Mouse (Mus musculus) hindbrain, embryonic 15.5 days (tissue): ENCODE data around the gene Capza2. TPM values are rescaled to one million over a fixed set of nuclear protein-coding genes. Genes with fewer than 3 reads are reported as not detected.
A peak's percentile ranks its signal among the peaks of the same experiment; 100 is the strongest.

Experiments
- ATAC-seq: fragments of 200-750 bp; cut with Nextera tagmentation; 2 replicates; pipeline ENCODE4 v1.8.0; 2017; ENCODE audit warnings: low read depth, moderate number of reproducible peaks, moderate TSS enrichment; ENCODE audit not compliant: low FRiP score
- H3K27ac ChIP-seq: fragments of 300-500 bp; sonication (generic); replicated peaks from 2 replicates; pipeline ENCODE4 v1.5.1; 2015; ENCODE audit warnings: mild to moderate bottlenecking, inconsistent platforms
- H3K27me3 ChIP-seq: fragments of 300-500 bp; sonication (generic); 2 replicates; pipeline ENCODE4 v1.6.1; 2015; ENCODE audit warnings: control low read depth, inconsistent platforms
- H3K36me3 ChIP-seq: fragments of 300-500 bp; sonication (generic); 2 replicates; pipeline ENCODE4 v1.6.1; 2015; ENCODE audit warnings: control low read depth, inconsistent platforms
- H3K4me1 ChIP-seq: fragments of 300-500 bp; sonication (generic); replicated peaks from 2 replicates; pipeline ENCODE4 v1.6.1; 2015; ENCODE audit warnings: control low read depth, inconsistent platforms
- H3K4me2 ChIP-seq: fragments of 300-500 bp; sonication (generic); 2 replicates; pipeline ENCODE4 v1.6.1; 2015; ENCODE audit warnings: moderate library complexity, mild to moderate bottlenecking, inconsistent platforms
- H3K4me3 ChIP-seq: fragments of 300-500 bp; sonication (generic); 2 replicates; pipeline ENCODE4 v1.5.1; 2015; ENCODE audit warnings: mild to moderate bottlenecking, inconsistent platforms
- H3K9ac ChIP-seq: fragments of 300-500 bp; sonication (generic); 2 replicates; pipeline ENCODE4 v1.6.1; 2015; ENCODE audit warnings: inconsistent platforms
- H3K9me3 ChIP-seq: fragments of 300-500 bp; sonication (generic); 2 replicates; pipeline ENCODE4 v1.6.1; 2016; ENCODE audit warnings: control low read depth, inconsistent platforms
- WGBS: fragments of 180-500 bp; shearing (Covaris S2); methylation state at CpG from one replicate; pipeline ENCODE4 v1.1.7; 2015; 5-methylcytosine and 5-hydroxymethylcytosine counted together
- polyA plus RNA-seq: library from polyadenylated mRNA; unstranded; fragments of >200 nt; fragmentation: Nextera tagmentation; extraction: Ambion mirVana; gene quantifications from 2 replicates; pipeline ENCODE4 v1.2.1, GENCODE M21; 2015

Capza2 gene
- polyA plus RNA-seq, 1 experiment from 2014 or later: 236 TPM

DNA sequence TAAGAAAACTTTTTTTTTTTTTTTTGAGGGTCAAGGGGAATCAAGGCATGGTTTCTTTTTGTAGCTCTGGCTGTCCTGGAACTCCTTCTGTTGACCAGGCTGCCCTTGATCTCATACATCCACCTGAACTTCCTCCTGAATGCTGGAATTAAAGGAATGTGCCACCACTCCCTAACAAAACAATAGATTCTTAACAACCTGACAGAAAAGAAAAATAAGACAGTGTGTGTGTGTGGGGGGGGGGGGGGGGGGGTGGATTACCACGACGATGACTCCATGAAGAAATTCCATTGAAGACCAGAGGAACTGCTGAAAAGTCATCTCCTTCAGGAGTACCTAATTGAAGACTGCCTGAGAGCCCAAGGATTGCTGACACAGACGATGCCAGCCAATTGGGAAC is 14.6 kb upstream of the Capza2 start:
- 58% methylated on average over 3 of the region's 3 CpGs for WGBS
- no peaks in the 10 kb centered on the region for H3K9me3 ChIP-seq
- no peaks in the 10 kb centered on the region for H3K4me1 ChIP-seq
- H3K4me3 ChIP-seq: no peak overlapping the region
- no peaks in the 10 kb centered on the region for H3K36me3 ChIP-seq
- no peak overlapping the region for H3K9ac ChIP-seq
- no peak overlapping the region for H3K27ac ChIP-seq
- H3K27me3 ChIP-seq: no peaks in the 10 kb centered on the region
- ATAC-seq: no peak
- H3K4me2 ChIP-seq: no peak overlapping the region

DNA sequence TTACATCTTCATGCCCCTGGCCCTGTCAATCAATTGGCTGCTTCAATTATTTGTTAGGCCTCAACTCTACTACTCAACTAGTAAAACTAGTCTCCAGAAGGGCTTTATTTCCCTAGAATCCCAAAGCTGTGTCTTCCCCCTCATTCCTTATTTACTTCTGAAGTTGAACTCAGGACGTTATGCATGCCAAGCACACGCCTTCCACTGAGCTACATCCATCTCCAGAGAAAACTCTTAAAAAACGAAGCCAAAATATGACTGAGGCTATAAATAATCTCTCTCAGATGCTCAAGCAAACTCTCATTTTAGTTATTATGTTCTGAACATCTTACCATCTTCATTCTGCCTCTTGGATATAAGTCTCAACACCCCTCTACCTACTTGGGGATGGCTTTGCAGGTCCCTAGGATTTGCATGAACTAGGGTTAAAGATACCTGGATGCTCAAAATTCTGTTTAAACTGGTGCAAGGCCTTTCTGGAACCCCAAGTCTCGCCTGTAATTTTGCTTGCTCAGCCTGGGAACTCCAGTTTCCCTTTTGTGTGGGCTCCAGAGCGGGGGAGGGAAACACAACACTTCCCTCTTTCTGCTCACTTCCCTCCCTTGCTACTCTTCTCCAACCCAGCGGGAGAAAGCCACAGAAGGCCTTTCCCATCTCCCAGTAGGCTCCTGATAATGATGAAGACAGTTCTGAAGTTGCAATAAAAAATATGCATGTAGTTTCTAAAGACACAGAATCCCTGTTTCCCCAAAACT is 7.2 kb upstream of the Capza2 start:
- Histone ChIP-seq H3K4me3 (no peak overlapping the region), H3K4me1 (no peaks in the 10 kb centered on the region), H3K36me3 (no peaks in the 10 kb centered on the region), H3K4me2 (no peak overlapping the region), H3K9me3 (no peaks in the 10 kb centered on the region), H3K27ac (no peak overlapping the region), H3K9ac (no peak overlapping the region), H3K27me3 (no peaks in the 10 kb centered on the region)
- WGBS: 57% methylated on average over 6 of the region's 6 CpGs
- ATAC-seq: no peak

DNA sequence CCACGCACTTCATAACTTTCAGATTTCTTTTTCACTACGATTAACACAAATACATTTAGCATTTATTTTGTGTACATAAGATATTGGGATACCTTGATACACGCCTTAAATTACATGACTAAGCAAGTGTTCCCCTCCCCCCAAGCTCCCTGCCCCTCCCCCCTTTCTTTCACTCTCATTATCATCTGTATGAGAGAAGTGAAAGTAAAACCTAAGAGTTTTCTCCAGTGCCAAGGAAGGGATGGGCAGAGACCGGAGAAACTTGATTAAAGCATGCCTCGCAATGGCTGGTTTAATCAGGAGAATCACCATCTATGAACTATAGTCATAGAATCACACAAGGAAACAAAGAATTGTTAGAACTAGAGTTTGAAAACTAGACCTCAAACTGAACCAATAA is 6.3 kb upstream of the Capza2 start:
- ATAC-seq: no peak
- no peaks in the 10 kb centered on the region for H3K4me1 ChIP-seq
- no peaks in the 10 kb centered on the region for H3K36me3 ChIP-seq
- H3K27me3 ChIP-seq: no peaks in the 10 kb centered on the region
- no peak overlapping the region for H3K9ac ChIP-seq
- 67% methylated on average over 5 of the region's 5 CpGs for WGBS
- H3K27ac ChIP-seq: no peak overlapping the region
- H3K4me2 ChIP-seq: no peak overlapping the region
- H3K4me3 ChIP-seq: no peak overlapping the region
- no peaks in the 10 kb centered on the region for H3K9me3 ChIP-seq

DNA sequence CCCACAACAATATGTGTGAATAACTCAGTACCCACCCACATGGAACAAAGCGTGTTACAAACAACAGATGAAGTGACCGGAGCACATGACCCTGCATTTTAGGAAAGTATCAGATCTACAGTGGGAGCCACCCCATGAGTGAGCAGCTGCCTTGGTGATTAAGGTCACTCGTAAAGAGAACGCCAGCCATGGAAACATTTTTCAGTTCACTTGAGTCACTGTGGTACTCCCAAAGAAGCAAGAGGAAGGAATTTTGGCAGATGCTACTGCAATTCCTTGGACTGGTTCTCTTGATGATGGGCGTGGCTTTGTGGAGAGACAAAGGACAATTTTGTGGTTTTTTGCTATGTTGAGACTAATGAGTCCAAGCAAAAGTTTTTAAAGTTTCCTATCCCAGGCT is 4.4 kb upstream of the Capza2 start:
- no peaks in the 10 kb centered on the region for H3K27me3 ChIP-seq
- no peak overlapping the region for H3K9ac ChIP-seq
- H3K27ac ChIP-seq: no peak overlapping the region
- ATAC-seq: 0 out of 2 replicates have a peak, but pooled peaks have one; percentile 16
- H3K4me2 ChIP-seq: no peak overlapping the region
- no peaks in the 10 kb centered on the region for H3K4me1 ChIP-seq
- H3K9me3 ChIP-seq: no peaks in the 10 kb centered on the region
- WGBS: 74% methylated on average over 5 of the region's 5 CpGs
- no peak overlapping the region for H3K4me3 ChIP-seq
- no peaks in the 10 kb centered on the region for H3K36me3 ChIP-seq

DNA sequence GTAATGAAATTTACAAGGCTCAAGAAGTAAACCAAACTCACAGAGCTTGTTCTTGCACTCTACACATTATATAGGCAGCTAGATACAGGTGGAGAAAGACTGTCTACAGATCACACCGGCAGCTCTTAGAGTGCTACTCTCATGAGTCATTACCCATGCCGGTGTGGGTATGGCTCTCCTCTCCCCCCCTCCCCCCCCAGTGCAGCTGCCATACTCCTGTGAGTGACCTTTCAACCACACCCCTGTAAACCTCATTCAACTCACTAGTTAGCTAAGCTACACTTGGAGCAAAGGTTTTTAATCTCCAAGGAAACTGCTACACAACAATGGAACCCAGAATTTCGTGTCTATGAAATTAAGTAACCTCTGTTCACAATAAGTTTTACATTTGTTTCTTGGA is 2.2 kb upstream of the Capza2 start:
- Histone ChIP-seq H3K27me3 (no peaks in the 10 kb centered on the region), H3K4me2 (no peak overlapping the region), H3K36me3 (no peaks in the 10 kb centered on the region), H3K9me3 (no peaks in the 10 kb centered on the region), H3K4me1 (peaks cover 8% of the 10 kb centered on the region), H3K4me3 (no peak overlapping the region), H3K27ac (no peak overlapping the region), H3K9ac (no peak overlapping the region)
- WGBS: 73% methylated on average over 3 of the region's 3 CpGs
- no peak for ATAC-seq

DNA sequence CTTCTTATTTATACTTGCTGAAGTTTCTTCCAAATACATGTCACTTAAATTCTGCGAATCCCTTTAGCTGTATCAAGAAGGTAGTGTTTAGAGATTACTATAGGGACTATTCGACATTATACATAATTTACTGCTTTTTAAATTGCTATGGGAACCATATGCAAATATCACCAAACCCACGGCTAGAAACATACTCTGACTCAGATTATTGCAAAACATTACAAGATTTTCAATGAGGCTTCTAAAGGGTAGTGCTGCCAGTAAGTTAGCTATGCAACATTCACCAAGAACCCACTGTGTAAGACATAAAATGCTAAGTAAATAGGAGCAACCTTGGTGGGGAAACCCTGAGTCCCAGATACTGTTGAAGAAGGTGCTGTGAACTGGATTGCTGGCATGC is 1.0 kb upstream of the Capza2 start:
- Histone ChIP-seq H3K36me3 (no peaks in the 10 kb centered on the region), H3K27ac (no peak overlapping the region), H3K9me3 (no peaks in the 10 kb centered on the region), H3K27me3 (no peaks in the 10 kb centered on the region), H3K4me3 (no peak overlapping the region), H3K4me2 (no peak overlapping the region), H3K4me1 (peaks cover 13% of the 10 kb centered on the region), H3K9ac (no peak overlapping the region)
- no peak for ATAC-seq
- 85% methylated on average over 3 of the region's 3 CpGs for WGBS

DNA sequence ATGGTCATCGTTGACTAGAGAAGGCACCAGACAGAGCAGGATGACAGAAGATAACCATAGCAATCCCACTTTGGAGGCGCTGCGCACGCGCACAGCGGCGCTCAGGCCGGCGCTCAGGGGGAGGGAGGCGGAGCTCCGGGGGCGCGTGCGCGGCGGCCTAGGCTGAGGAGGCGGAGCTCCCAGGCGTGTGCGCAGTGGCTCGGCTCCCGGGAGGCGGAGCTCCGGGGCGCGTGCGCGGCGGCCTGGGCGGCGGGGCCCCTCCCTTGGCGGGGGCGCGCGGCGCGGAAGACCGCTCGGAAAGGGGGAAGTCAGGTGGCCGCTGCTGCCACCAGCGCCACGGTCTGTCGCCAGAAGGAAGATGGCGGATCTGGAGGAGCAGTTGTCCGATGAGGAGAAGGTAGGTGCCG is 733 bp downstream of the Capza2 start:
- WGBS: under 1% methylated on average over 37 of the region's 45 CpGs
- no peaks in the 10 kb centered on the region for H3K36me3 ChIP-seq
- peak overlapping the region; percentile 97 for H3K27ac ChIP-seq
- H3K9me3 ChIP-seq: no peaks in the 10 kb centered on the region
- peaks cover 15% of the 10 kb centered on the region for H3K4me1 ChIP-seq
- ATAC-seq: peak; percentile 97
- H3K4me2 ChIP-seq: peak overlapping the region; percentile 59
- peak overlapping the region; percentile 93 for H3K4me3 ChIP-seq
- no peaks in the 10 kb centered on the region for H3K27me3 ChIP-seq
- peak overlapping the region; percentile 96 for H3K9ac ChIP-seq

DNA sequence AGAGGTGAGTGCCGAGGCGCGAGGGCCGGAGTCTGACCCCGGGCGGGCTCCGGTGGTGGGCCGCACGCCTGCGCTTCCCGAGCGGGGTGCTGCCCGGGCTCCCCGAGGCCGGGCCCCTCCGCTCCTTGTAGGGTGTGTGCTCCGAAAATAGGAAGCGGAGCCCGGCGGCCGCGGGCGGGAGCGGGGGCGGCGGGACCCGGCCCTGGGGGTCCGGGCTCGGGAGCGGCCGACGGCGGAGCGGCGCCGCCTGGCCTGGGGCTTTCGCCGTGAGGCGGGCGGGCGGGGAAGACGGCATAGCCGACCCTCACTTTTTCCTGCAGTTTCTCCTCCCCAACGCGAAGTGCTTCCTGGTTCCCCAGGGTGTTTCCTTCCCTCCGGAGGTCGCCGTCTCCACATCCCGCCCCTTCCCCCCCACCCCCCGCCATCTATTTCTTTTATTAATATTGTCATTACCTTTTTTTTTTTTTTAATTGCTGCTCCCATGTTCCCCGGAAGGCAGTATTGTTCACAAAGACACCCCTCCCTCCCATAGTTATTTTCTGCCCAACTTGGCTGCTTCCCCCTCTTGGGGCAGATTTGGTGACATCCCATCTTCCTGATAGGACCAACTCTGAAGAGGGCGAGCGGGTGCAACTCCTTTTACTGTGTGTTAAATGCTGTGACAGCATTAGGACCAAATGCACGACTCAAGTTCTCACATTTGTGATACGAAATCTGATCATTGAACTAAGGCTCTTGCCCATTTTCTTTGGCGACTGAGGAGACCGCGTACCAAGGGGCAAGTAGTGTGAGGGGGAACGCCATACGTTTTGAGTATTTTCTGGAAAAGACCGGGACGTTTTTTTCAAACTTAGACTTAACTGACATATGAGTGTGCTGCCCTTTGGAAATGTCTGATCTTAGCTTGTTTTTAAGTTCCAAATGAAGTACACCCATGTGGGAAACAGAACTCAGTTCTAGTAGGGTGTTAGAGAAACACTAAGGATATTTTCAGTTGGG is 1.5 kb downstream of the Capza2 start:
- peak overlapping the region; percentile 97 for H3K27ac ChIP-seq
- peak overlapping the region; percentile 96 for H3K9ac ChIP-seq
- H3K27me3 ChIP-seq: no peaks in the 10 kb centered on the region
- ATAC-seq: peak; percentile 87
- no peaks in the 10 kb centered on the region for H3K36me3 ChIP-seq
- H3K4me2 ChIP-seq: peak overlapping the region; percentile 59
- H3K9me3 ChIP-seq: no peaks in the 10 kb centered on the region
- H3K4me3 ChIP-seq: peak overlapping the region; percentile 93
- peaks cover 15% of the 10 kb centered on the region for H3K4me1 ChIP-seq
- under 1% methylated on average over 48 of the region's 62 CpGs for WGBS

DNA sequence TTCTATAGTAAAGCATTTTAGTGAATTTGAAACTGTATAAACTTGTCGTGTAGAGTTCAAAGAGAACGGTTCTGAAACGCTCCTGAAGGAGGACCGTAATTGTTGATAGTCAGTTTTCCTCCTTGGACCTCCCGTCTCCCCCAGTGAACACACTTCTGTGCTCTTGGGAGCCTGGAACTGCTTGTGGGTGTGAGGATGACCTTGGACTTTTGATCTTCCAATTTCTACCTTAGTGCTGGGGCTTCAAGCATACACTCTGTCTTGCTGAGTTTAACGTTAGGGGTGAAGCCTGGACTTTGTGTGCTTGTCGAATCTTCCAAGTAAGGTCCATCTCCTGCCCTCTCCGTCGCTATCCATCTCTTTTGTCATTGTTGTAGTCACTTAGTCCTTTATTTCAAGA is 4.0 kb downstream of the Capza2 start:
- H3K27me3 ChIP-seq: no peaks in the 10 kb centered on the region
- H3K36me3 ChIP-seq: no peaks in the 10 kb centered on the region
- H3K4me1 ChIP-seq: peaks cover 20% of the 10 kb centered on the region
- WGBS: 92% methylated on average over 9 of the region's 9 CpGs
- no peak overlapping the region for H3K4me3 ChIP-seq
- ATAC-seq: no peak
- H3K9ac ChIP-seq: no peak overlapping the region
- no peak overlapping the region for H3K27ac ChIP-seq
- H3K9me3 ChIP-seq: no peaks in the 10 kb centered on the region
- no peak overlapping the region for H3K4me2 ChIP-seq

DNA sequence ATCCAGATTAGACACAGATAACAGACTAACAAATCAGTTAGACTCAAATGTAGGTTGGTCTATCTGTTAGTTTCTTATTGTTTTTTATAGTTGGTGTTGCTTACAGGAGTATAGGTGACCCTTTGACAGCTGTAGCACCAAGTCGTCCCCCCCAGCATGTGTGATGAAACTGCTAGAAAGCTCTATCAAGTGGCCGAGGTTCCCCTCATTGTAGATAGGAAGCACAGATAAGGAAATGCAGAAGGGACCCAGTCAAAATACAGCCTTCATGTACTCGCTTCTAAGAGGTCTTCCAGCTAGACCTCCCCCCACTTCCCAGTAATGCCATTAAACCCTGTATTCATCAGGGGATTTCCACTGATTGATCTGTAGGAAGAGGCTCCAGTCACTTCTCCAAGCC is 6.7 kb downstream of the Capza2 start:
- WGBS: 81% methylated on average over 3 of the region's 3 CpGs
- no peak for ATAC-seq
- Histone ChIP-seq H3K36me3 (no peaks in the 10 kb centered on the region), H3K27me3 (no peaks in the 10 kb centered on the region), H3K9me3 (no peaks in the 10 kb centered on the region), H3K27ac (no peak overlapping the region), H3K9ac (no peak overlapping the region), H3K4me3 (no peak overlapping the region), H3K4me2 (no peak overlapping the region), H3K4me1 (peaks cover 25% of the 10 kb centered on the region)

DNA sequence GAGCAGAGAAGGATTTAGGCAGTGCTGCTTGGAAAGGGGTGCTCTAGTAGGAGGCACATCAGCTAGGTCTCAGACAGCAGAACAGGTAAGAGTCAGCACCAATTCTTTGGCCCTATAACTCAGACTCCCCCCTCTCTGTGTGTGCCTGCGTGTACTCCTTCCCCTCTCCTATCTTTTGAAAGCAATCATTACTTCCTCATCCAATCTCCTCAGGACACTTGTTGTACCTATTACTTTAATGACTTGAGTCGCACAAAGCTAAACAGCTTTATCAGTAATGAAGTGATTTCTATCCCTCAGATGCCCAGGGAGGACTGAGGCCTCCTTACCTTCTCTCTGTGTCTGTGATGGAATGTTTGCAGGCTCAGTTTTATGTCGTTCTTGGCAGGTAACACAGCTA is 10.1 kb downstream of the Capza2 start:
- no peak overlapping the region for H3K27ac ChIP-seq
- H3K27me3 ChIP-seq: no peaks in the 10 kb centered on the region
- H3K9ac ChIP-seq: no peak overlapping the region
- ATAC-seq: no peak
- H3K4me1 ChIP-seq: peaks cover 10% of the 10 kb centered on the region
- 77% methylated on average over 3 of the region's 3 CpGs for WGBS
- H3K36me3 ChIP-seq: peaks cover 22% of the 10 kb centered on the region
- H3K4me2 ChIP-seq: no peak overlapping the region
- no peaks in the 10 kb centered on the region for H3K9me3 ChIP-seq
- no peak overlapping the region for H3K4me3 ChIP-seq

DNA sequence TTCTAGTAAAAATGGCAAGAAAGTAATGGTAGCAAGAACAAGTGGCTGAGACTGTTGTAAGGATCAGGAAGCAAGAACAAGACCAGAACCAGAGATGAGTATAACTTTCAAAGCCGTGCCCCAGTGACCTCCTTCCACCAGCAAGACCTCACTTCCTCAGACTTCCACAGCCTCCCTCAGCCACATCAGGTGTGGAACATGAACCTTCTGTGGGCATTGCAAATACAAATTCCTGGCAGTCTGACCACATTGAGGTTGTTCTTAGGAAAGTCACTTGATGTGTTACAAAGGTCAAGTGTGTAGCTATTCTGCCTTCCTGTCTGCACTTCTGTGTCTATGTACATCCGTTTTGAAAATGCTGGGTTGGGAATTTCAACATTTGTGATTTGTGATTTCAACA is 16.1 kb downstream of the Capza2 start:
- WGBS: 85% methylated on average over 2 of the region's 2 CpGs
- Histone ChIP-seq H3K9ac (no peak overlapping the region), H3K9me3 (no peaks in the 10 kb centered on the region), H3K4me1 (no peaks in the 10 kb centered on the region), H3K4me3 (no peak overlapping the region), H3K4me2 (no peak overlapping the region), H3K27ac (no peak overlapping the region), H3K27me3 (no peaks in the 10 kb centered on the region), H3K36me3 (peaks cover 29% of the 10 kb centered on the region)
- ATAC-seq: no peak
